Mouse (Mus musculus): ENCODE measurements around the gene Pip4k2a.
"Not testable (repeated sequence)": the region's sequence is repeated elsewhere in the genome, so short reads cannot be mapped to it uniquely, and the experiment has no call there.

Gene Pip4k2a

DNA sequence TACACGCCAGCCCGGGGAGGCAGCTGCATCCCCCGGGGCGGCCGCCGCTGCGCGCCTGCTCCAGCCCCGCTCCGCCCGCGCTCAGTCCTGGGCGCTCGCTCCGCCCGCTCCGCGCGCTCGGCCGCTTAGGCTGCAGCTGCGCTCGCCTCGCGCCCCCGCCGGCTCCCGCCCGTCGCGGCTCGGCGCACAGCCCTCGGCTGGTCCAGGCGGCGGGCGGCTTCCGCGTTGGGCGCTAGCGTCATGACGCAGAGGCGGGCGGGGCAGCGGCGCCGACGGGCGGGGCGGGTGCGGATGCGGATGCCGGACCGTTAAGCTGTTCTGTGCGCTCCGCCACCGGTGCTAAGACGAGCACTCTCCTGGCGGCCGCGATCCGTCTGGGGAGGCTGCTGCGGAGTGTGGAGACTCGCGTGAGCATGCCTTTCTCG is at the start of gene Pip4k2a, which contains the start of gene 4930426L09Rik:
Gene Pip4k2a, minus strand, starts transcription at position 73 of the 425 bp plus-strand sequence.
Gene 4930426L09Rik, plus strand, starts transcription at position 290 of the 425 bp plus-strand sequence.
- in situ Hi-C loops (cut with MboI), result no loop called here

DNA sequence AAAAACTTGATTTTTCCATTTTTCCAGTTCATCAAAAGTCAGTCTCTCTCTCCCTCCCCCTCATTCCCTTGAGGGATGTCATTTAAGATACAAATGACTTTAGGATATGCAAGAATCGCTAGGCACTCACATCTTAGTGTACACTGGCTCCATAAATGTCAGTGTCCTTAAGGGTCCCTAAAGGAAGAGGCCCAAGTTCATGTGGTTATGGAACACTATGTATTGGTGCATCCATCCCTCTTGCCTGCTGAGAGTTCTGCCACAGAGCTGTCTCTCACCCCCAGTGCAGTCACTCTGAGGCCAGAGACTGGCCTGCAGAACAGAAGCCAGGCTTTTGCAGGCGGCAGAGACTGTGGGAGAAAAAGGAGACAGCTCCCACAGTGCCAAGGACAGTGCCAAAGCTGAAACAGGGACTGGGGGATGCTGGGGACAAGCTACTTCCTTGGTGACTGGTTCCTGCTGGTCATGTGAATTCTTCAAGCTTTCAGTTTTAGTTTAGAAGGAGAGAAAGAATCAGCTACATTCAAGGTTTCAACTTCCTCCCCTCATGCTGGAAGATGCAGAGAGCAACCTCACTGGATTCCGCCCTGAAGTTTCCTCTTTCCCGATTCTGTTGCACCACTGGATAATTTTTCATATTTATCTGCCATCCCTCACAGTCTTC is 40.1 kb upstream of the Pip4k2a start:
- in situ Hi-C loops (cut with MboI), result no loop called here

DNA sequence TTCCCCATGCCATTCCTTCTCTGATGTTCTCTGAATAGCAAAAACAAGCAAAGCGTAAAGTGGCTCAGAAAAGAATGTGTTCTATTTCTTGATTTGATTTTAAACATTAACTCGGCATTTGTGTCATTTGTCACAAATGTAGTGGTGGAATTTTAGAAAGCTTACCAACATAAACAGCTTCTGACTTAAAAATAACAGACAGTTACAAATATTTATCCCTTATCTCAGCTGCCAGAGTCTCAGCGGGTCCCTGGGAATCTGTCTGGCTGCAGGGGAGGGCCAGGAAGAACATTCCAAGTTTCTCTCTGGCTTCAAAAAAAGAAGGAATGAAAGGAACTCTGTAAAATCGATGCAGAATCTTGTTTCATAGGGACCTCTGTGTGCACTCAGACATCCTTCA is 39.5 kb upstream of the Pip4k2a start:
- in situ Hi-C loops (cut with MboI), result no loop called here

DNA sequence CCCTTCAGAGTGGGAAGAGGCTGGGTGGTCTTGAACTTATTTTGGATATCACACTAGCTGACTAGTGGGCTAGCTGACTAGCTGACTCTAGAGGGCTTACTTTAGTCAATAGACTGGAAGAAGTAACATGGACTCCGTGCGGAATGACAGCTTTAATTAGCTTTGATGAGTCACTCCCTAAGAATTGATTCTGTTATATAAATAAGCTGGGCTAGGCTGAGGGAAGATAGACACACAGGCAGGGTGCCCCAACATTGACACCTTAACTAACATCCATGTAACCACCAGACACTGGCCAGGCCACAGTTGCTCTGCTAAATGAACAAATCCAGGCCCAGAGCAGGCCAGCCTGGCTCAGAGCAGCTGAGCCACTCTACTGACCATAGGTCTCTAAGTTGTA is 26.9 kb upstream of the Pip4k2a start:
- in situ Hi-C loops (cut with MboI), result no loop called here

DNA sequence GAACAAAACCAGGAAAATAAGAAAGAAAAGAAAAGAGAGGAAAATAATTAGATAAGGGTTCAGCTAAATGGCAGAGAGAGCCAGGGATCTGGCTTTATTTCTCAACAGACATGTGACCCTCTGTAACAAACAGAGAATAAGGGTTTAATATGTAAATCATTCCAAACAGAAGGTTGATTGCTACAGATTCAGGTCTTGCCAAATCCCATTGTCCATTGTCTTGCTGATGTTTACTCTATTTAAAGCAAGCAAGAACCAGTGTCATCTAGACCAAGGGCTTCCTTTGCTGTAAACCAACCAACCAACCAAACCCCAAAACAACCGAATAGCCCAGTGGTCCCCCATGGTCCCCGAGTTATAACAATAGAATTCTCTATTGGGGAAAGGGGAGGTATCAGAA is 20.1 kb upstream of the Pip4k2a start:
- in situ Hi-C loops (cut with MboI), result no loop called here

- in situ Hi-C loops (cut with MboI), result no loop called here
Measured at GRCm38 (mm10) chr2:19016839-19017238, 18.9 kb upstream of the Pip4k2a start.

- in situ Hi-C loops (cut with MboI), result no loop called here
Measured at GRCm38 (mm10) chr2:19016348-19016747, 18.4 kb upstream of the Pip4k2a start.

- in situ Hi-C loops (cut with MboI), result no loop called here
Measured at GRCm38 (mm10) chr2:19011443-19011842, 13.5 kb upstream of the Pip4k2a start.

- in situ Hi-C loops (cut with MboI), result not testable (repeated sequence)
Measured at GRCm38 (mm10) chr2:19010541-19010940, 12.6 kb upstream of the Pip4k2a start.

- in situ Hi-C loops (cut with MboI), result no loop called here
Measured at GRCm38 (mm10) chr2:19007580-19007979, 9.7 kb upstream of the Pip4k2a start.

DNA sequence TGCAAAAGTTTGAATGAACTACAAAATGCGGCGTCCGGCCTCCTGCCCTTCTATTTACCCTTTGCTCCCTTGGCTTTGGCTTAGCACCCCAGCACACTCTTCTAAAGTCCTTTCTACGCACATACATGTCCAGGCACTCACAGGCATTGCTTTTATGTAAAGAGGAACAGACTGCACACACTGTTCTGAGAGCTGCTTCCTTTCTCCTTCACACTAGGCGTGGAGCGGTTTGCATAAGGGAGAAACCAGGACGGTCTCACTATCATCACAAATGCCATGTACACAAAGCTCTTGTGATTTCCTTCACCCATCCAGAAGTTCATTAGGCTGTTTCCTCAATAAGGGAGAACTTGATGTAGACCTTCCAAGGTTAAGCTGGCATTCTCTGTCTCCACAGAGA is 8.2 kb upstream of the Pip4k2a start:
- in situ Hi-C loops (cut with MboI), result no loop called here

DNA sequence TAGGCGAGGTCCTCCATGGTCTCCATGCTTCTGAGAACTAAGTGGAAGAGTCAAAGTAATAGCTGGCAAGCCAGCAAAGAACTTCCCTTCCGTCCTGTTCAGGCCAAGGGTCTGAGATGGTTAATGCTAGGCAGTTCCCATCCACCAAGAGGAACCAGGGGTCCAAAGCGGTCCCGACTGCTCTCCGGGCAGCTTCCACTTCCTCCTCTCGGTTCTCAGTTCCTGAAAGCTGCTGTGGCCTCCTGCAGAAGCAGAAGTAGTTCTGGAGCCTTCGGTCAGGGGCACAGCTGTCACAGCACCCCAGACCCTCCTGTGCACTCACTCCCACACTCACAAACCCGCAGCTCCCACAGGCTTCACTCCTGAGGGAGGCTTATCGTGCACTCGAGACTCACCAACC is 6.9 kb upstream of the Pip4k2a start:
- in situ Hi-C loops (cut with MboI), result no loop called here

- in situ Hi-C loops (cut with MboI), result no loop called here
Measured at GRCm38 (mm10) chr2:18999395-18999794, 1.5 kb upstream of the Pip4k2a start.

- in situ Hi-C loops (cut with MboI), result no loop called here
Measured at GRCm38 (mm10) chr2:18997387-18997971, 447 bp downstream of the Pip4k2a start.

GRCm38 (mm10) chr2:18996451-18997211 is 1.3 kb downstream of the Pip4k2a start:
- in situ Hi-C loops (cut with MboI), result no loop called here

DNA sequence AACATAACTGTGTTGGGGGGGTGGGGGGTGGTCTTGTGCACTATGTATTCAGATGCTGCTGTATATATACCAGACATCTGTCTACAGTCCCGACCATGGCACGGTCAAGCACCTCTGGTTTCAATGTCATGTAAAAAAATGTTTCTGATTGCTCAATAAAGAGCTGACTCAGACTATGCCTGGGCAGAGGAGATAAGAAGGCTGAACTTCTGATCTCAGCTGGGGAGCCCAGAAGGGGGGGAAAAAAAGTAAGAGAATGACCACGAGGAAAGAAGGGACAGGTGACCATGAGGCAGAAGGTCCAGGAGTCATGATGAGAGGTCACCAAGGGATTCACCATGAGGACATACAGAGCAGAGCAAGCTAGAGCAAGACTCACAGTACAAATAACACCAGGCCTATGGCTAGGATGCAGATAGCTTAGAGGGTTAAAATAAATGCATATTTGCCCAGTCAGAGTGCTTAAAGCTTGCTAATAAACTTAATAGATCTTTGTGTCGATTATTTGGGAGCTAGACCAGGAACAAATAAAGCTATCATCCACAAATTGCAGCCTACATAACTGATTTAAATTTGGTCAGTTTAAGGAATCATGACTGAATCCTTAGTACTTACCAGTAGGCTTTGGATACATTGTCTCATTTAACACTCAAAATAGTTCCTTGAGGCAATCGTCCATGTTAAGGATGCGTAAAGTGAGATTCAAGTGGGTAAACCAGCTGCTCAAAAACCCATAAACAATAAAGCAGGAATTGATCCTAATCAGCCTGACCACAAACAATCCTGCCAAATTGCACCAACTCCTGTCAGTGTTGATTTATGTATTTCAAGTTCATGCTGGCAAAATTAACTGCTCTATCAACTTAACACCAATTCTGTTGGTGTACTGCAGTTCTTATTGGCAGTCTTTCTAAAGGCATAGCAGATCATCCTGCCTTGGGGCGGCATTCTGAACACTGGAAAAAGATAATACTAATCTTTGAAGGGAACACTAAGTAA is 5.1 kb downstream of the Pip4k2a start:
- in situ Hi-C loops (cut with MboI), result no loop called here

- in situ Hi-C loops (cut with MboI), result no loop called here
Measured at GRCm38 (mm10) chr2:18988885-18989284, 9.0 kb downstream of the Pip4k2a start.

DNA sequence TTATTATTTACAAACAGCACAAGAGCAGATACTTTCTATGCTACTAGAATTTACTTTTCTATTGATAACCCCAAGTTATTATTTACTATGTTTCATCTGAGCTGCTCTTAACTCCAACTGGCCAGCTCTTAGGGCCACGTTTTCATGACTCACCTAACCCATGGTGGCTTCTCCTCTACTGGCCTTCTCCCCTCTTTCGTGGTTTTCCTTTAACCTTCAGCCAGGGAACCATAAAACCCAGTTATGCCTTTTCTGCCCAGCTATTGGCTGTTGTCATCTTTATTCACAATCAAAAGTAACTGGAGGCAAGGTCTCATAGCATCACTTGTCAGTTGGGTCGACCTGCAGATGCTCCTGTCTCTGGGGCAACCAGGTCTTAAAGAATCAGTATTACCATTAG is 12.4 kb downstream of the Pip4k2a start:
- in situ Hi-C loops (cut with MboI), result no loop called here

DNA sequence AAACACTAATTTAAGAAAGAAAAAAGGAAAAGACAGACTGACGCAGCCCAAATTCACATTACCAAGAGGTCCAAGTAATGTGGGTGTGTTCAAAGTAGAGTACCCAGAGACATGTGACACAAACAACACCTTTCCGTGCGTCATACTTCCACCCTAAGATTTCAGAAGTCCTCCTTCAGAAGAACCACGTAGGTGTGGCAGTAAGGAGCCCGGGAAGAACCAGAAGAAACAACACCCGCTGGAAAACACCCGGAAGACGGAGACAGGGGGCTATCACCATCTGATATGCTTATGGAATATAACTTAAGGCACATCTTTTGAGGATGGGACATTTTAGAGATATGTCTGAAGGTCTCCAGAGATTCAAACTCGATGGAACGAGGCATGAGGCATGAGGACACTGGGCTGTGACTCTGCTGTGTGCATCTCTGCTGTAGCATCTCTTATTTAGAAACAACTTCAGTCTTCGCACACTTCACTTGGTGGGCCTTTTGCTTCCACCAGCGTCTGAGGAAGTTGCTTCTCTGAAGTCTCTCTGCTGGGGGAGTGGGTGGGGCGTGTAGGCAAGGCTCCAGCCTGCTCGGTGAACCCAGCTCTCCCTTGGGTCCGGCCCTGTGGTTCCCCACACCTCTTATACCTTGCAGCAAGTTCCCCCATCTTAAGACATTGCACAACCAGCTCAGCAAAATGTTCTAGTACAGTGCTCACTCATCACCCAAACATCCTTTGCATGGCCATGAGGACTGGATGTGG is 13.7 kb downstream of the Pip4k2a start:
- in situ Hi-C loops (cut with MboI), result no loop called here

GRCm38 (mm10) chr2:18983546-18983945 is 14.4 kb downstream of the Pip4k2a start:
- in situ Hi-C loops (cut with MboI), result no loop called here

DNA sequence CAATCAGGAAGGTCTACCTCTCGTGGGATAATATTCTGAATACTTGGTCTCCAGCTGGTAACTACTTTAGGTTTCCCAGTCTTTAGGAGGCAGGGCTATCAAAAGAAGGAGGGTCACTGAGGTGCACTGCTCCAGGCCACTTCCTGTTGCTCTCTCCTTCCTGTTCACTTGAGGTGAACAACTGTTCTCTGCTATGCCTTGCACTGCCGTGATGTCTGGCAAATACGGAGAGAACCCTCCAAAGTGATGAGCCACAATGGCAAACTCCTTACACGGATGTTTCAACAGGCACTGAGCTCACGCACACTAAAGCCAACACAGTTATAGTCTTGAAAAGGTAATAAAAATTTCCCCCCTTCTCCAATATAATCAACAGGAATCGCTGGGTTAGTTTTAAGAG is 15.3 kb downstream of the Pip4k2a start:
- in situ Hi-C loops (cut with MboI), result no loop called here

Measured in mature B cell (primary cell).